Mouse (Mus musculus) C2C12 (cell line): ENCODE measurements at regions not wholly inside any gene's neighbourhood (a gene's known extent, or its start where the extent isn't known, plus 50 kb on each side); places are given as distances from the start of the nearest gene placed in this dataset.

ENCODE experiments used
- CEBPB ChIP-seq: IDR thresholded peaks from one replicate; pipeline ENCODE4 v1.6.1; 2011; ENCODE audit warnings: low read depth, mild to moderate bottlenecking, control low read depth, moderate library complexity
- CTCF ChIP-seq: IDR thresholded peaks from one replicate; pipeline ENCODE4 v1.5.1; 2011; ENCODE audit not compliant: control insufficient read depth, insufficient read depth, insufficient read length
- FOSL1 ChIP-seq: IDR thresholded peaks from one replicate; pipeline ENCODE4 v1.8.0; 2011; ENCODE audit warnings: mild to moderate bottlenecking, low read length; ENCODE audit not compliant: poor library complexity, insufficient read depth, severe bottlenecking
- MAX ChIP-seq: IDR thresholded peaks from one replicate; pipeline ENCODE4 v1.6.1; 2011; ENCODE audit warnings: mild to moderate bottlenecking, control low read depth
- USF1 ChIP-seq: IDR thresholded peaks from one replicate; pipeline ENCODE4 v1.6.1; 2011; ENCODE audit warnings: low read depth, mild to moderate bottlenecking, control low read depth, moderate library complexity

DNA sequence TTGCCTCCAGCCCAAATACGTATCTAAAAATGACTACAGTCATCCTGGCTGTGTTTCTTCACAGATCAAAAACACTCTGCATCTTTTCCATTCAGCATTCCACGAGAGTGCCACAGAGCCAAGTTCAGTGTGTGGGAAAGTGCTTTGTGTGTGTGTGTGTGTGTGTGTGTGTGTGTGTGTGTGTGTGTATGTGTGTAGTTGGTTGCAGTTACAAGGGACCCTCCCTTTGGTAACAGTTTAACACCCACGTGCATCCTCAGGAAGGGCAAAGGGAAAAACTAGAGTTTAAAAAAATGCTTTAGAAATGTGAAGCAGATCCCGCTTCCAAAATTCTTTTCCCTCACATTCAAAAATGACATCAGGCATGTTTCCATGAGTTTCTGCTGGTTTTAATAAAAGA, 582.4 kb downstream of the Ebf1 start:
- TF ChIP-seq CTCF = no peak
- TF ChIP-seq USF1 = no peak
- TF ChIP-seq FOSL1 = no peak
- TF ChIP-seq CEBPB = no peak
- TF ChIP-seq MAX = no peak
